Mouse (Mus musculus) thymus, adult 2 months (tissue): ENCODE data around the gene Sox12.

ENCODE experiments used
- CTCF ChIP-seq: fragments of 200-500 bp; IDR thresholded peaks from 2 replicates; pipeline ENCODE4 v1.5.1; 2012; ENCODE audit warnings: mild to moderate bottlenecking, control low read depth, low read length, moderate library complexity, borderline replicate concordance; ENCODE audit not compliant: control insufficient read depth, poor library complexity, insufficient read depth; ENCODE audit errors: extremely low read depth
- POLR2A ChIP-seq: fragments of 200-500 bp; IDR thresholded peaks from 2 replicates; pipeline ENCODE4 v1.6.1; 2012; ENCODE audit warnings: mild to moderate bottlenecking, low read length, control low read depth, moderate library complexity; ENCODE audit not compliant: control insufficient read depth, poor library complexity, insufficient read depth; ENCODE audit errors: extremely low read depth

GRCm38 (mm10) chr2:152412526-152413157 lies 14.8 kb upstream of the Sox12 start:
- no peak for TF ChIP-seq POLR2A
- no peak for TF ChIP-seq CTCF
